Mouse (Mus musculus) G1E (cell line): ENCODE measurements around the gene Ankrd54. TPM values are rescaled to one million over a fixed set of nuclear protein-coding genes. Genes with fewer than 3 reads are reported as not detected.

Experiments used
- ATAC-seq: 2 replicates; pipeline ENCODE4 v1.8.0; 2016; ENCODE audit warnings: mild to moderate bottlenecking; ENCODE audit not compliant: insufficient number of reproducible peaks, poor library complexity, low FRiP score, severe bottlenecking; ENCODE audit errors: extremely low read depth
- DNase-seq: peaks from one replicate; pipeline ENCODE4 v3.0.0; 2012; ENCODE audit warnings: low spot score
- H3K27me3 ChIP-seq: 2 replicates; pipeline ENCODE4 v1.6.1; 2012; ENCODE audit warnings: mild to moderate bottlenecking, low read length, inconsistent platforms; ENCODE audit not compliant: insufficient read depth
- H3K36me3 ChIP-seq: replicated peaks from 2 replicates; pipeline ENCODE3; 2012; ENCODE audit warnings: mild to moderate bottlenecking, inconsistent platforms
- H3K4me1 ChIP-seq: 2 replicates; pipeline ENCODE4 v1.6.1; 2012; ENCODE audit warnings: low read depth, low read length, inconsistent platforms, mixed read lengths; ENCODE audit not compliant: insufficient read depth
- H3K4me3 ChIP-seq: 2 replicates; pipeline ENCODE4 v1.5.1; 2012; ENCODE audit warnings: low read depth, mild to moderate bottlenecking, inconsistent platforms, low read length, moderate library complexity, mixed read lengths
- H3K9me3 ChIP-seq: replicated peaks from 2 replicates; pipeline ENCODE4 v1.6.1; 2012; ENCODE audit warnings: inconsistent platforms
- CTCF ChIP-seq: IDR thresholded peaks from 2 replicates; pipeline ENCODE4 v1.5.1; 2012; ENCODE audit warnings: low read depth, low read length, inconsistent platforms, mixed read lengths
- GATA1 ChIP-seq: IDR thresholded peaks from 2 replicates; pipeline ENCODE4 v1.6.1; 2012; ENCODE audit warnings: borderline replicate concordance, low read length, inconsistent platforms, mixed read lengths
- GATA2 ChIP-seq: IDR thresholded peaks from 2 replicates; pipeline ENCODE4 v1.6.1; 2012; ENCODE audit warnings: low read depth, low read length, inconsistent platforms, borderline replicate concordance
- POLR2AphosphoS5 ChIP-seq: IDR thresholded peaks from 2 replicates; pipeline ENCODE4 v1.6.1; 2012; ENCODE audit warnings: low read depth, low read length, inconsistent platforms; ENCODE audit not compliant: insufficient replicate concordance
- TAL1 ChIP-seq: conservative IDR thresholded peaks from 2 replicates; pipeline ENCODE4 v1.6.1; 2012; ENCODE audit warnings: low read depth, low read length, inconsistent platforms, mixed read lengths
- polyA plus RNA-seq: library from polyadenylated mRNA; stranded (reverse); fragments of >175 nt; gene quantifications from 2 replicates; pipeline ENCODE4 v1.2.3, GENCODE M21; 2012
- total RNA-seq, 2 experiments: library from RNA; stranded (forward) in 1 of 2; stranded (reverse) in 1 of 2; fragments of 200-1000 nt in 1 of 2; fragments of >200 nt in 1 of 2; fragmentation: Nextera tagmentation in 1 of 2; gene quantifications; 2 replicates each; pipeline ENCODE4 v1.2.3; 2014 to 2017

Gene Ankrd54
- total and polyA plus RNA-seq, 3 experiments, result 15.7 to 51.9 (median 15.8) TPM

- no peak for DNase-seq
Observed at GRCm38 (mm10) chr15:79030551-79031435, 31.9 kb downstream of the Ankrd54 start.

GRCm38 (mm10) chr15:79029519-79030241 is 33.0 kb downstream of the Ankrd54 start:
- Histone ChIP-seq H3K4me1 (peaks cover 7% of the 10 kb centered on the region), H3K9me3 (peaks cover 4% of the 10 kb centered on the region), H3K36me3 (no peaks in the 10 kb centered on the region), H3K27me3 (peaks cover 64% of the 10 kb centered on the region), H3K4me3 (no peak overlapping the region)
- DNase-seq, result no peak
- ATAC-seq, result no peak
- TF ChIP-seq GATA1 (no peak), CTCF (no peak), GATA2 (no peak), TAL1 (no peak), POLR2AphosphoS5 (no peak)

More at GRCm38 (mm10) chr15:79030551-79031435, 31.9 kb downstream of the Ankrd54 start:
- Histone ChIP-seq H3K4me3 (peak overlapping the region; percentile 55; the same call in 1 of the 2 replicates), H3K27me3 (peaks cover 66% of the 10 kb centered on the region), H3K36me3 (no peaks in the 10 kb centered on the region), H3K9me3 (peaks cover 4% of the 10 kb centered on the region), H3K4me1 (peaks cover 7% of the 10 kb centered on the region)
- TF ChIP-seq GATA2 (no peak), POLR2AphosphoS5 (no peak), CTCF (no peak)
- ATAC-seq, result no peak; the same call in 1 of the 2 replicates

- no peaks in the 10 kb centered on the region for H3K36me3 ChIP-seq
- no peak for TF ChIP-seq GATA2
- TF ChIP-seq POLR2AphosphoS5, result no peak
- no peak for DNase-seq
- H3K9me3 ChIP-seq, result peaks cover 4% of the 10 kb centered on the region
- H3K27me3 ChIP-seq, result peaks cover 61% of the 10 kb centered on the region
- no peak for ATAC-seq
- H3K4me3 ChIP-seq, result no peak overlapping the region
- H3K4me1 ChIP-seq, result peaks cover 7% of the 10 kb centered on the region
Observed at GRCm38 (mm10) chr15:79028823-79029484, 33.7 kb downstream of the Ankrd54 start.

- TF ChIP-seq GATA2 (no peak), TAL1 (no peak), CTCF (no peak), GATA1 (no peak), POLR2AphosphoS5 (no peak)
- ATAC-seq, result no peak
Observed at GRCm38 (mm10) chr15:79028237-79028738, 34.4 kb downstream of the Ankrd54 start, which contains the start of gene H1f0. Gene H1f0 (plus strand): TSS chr15:79028450.

GRCm38 (mm10) chr15:79027291-79028205 is 35.1 kb downstream of the Ankrd54 start:
- H3K4me1 ChIP-seq, result peaks cover 7% of the 10 kb centered on the region
- peaks cover 4% of the 10 kb centered on the region for H3K9me3 ChIP-seq
- ATAC-seq (no peak), DNase-seq (no peak)
- H3K4me3 ChIP-seq, result no peak overlapping the region
- TF ChIP-seq GATA2 (no peak), CTCF (no peak), GATA1 (no peak), POLR2AphosphoS5 (no peak), TAL1 (no peak)
- peaks cover 68% of the 10 kb centered on the region for H3K27me3 ChIP-seq
- H3K36me3 ChIP-seq, result no peaks in the 10 kb centered on the region

More at GRCm38 (mm10) chr15:79028237-79028738, 34.4 kb downstream of the Ankrd54 start, which contains the start of gene H1f0:
- DNase-seq, result no peak
- Histone ChIP-seq H3K36me3 (no peaks in the 10 kb centered on the region), H3K4me3 (no peak within 1 kb of the TSS), H3K4me1 (peaks cover 7% of the 10 kb centered on the region), H3K27me3 (peaks cover 63% of the 10 kb centered on the region), H3K9me3 (peaks cover 4% of the 10 kb centered on the region)
